Mouse (Mus musculus) G1E (cell line): ENCODE measurements at regions not wholly inside any gene's neighbourhood (a gene's known extent, or its start where the extent isn't known, plus 50 kb on each side); places are given as distances from the start of the nearest gene placed in this dataset.

Source experiments
- ATAC-seq: 2 replicates; pipeline ENCODE4 v1.8.0; 2016; ENCODE audit warnings: mild to moderate bottlenecking; ENCODE audit not compliant: insufficient number of reproducible peaks, poor library complexity, low FRiP score, severe bottlenecking; ENCODE audit errors: extremely low read depth
- DNase-seq: peaks from one replicate; pipeline ENCODE4 v3.0.0; 2012; ENCODE audit warnings: low spot score
- H3K27me3 ChIP-seq: 2 replicates; pipeline ENCODE4 v1.6.1; 2012; ENCODE audit warnings: mild to moderate bottlenecking, low read length, inconsistent platforms; ENCODE audit not compliant: insufficient read depth
- H3K36me3 ChIP-seq: replicated peaks from 2 replicates; pipeline ENCODE3; 2012; ENCODE audit warnings: mild to moderate bottlenecking, inconsistent platforms
- H3K4me1 ChIP-seq: 2 replicates; pipeline ENCODE4 v1.6.1; 2012; ENCODE audit warnings: low read depth, low read length, inconsistent platforms, mixed read lengths; ENCODE audit not compliant: insufficient read depth
- H3K4me3 ChIP-seq: 2 replicates; pipeline ENCODE4 v1.5.1; 2012; ENCODE audit warnings: low read depth, mild to moderate bottlenecking, inconsistent platforms, low read length, moderate library complexity, mixed read lengths
- H3K9me3 ChIP-seq: replicated peaks from 2 replicates; pipeline ENCODE4 v1.6.1; 2012; ENCODE audit warnings: inconsistent platforms
- CTCF ChIP-seq: IDR thresholded peaks from 2 replicates; pipeline ENCODE4 v1.5.1; 2012; ENCODE audit warnings: low read depth, low read length, inconsistent platforms, mixed read lengths
- GATA1 ChIP-seq: IDR thresholded peaks from 2 replicates; pipeline ENCODE4 v1.6.1; 2012; ENCODE audit warnings: borderline replicate concordance, low read length, inconsistent platforms, mixed read lengths
- GATA2 ChIP-seq: IDR thresholded peaks from 2 replicates; pipeline ENCODE4 v1.6.1; 2012; ENCODE audit warnings: low read depth, low read length, inconsistent platforms, borderline replicate concordance
- POLR2AphosphoS5 ChIP-seq: IDR thresholded peaks from 2 replicates; pipeline ENCODE4 v1.6.1; 2012; ENCODE audit warnings: low read depth, low read length, inconsistent platforms; ENCODE audit not compliant: insufficient replicate concordance
- TAL1 ChIP-seq: conservative IDR thresholded peaks from 2 replicates; pipeline ENCODE4 v1.6.1; 2012; ENCODE audit warnings: low read depth, low read length, inconsistent platforms, mixed read lengths

- H3K9me3 ChIP-seq = peaks cover 80% of the 10 kb centered on the region
- H3K27me3 ChIP-seq = no peaks in the 10 kb centered on the region
- DNase-seq (no peak), ATAC-seq (no peak)
- H3K4me1 ChIP-seq = no peaks in the 10 kb centered on the region
- TF ChIP-seq POLR2AphosphoS5 = no peak
- no peaks in the 10 kb centered on the region for H3K36me3 ChIP-seq
- H3K4me3 ChIP-seq = no peak overlapping the region
These were observed 271.0 kb upstream of the Sulf2 start for GRCm38 (mm10) chr2:166426457-166426856.

GRCm38 (mm10) chr2:166425141-166425540 is 269.7 kb upstream of the Sulf2 start:
- H3K9me3 ChIP-seq = peaks cover 87% of the 10 kb centered on the region
- no peaks in the 10 kb centered on the region for H3K27me3 ChIP-seq
- TF ChIP-seq GATA2 (no peak), GATA1 (no peak), TAL1 (no peak), POLR2AphosphoS5 (no peak), CTCF (no peak)
- ATAC-seq (no peak), DNase-seq (no peak)
- H3K36me3 ChIP-seq = no peaks in the 10 kb centered on the region
- no peak overlapping the region for H3K4me3 ChIP-seq
- H3K4me1 ChIP-seq = no peaks in the 10 kb centered on the region

GRCm38 (mm10) chr2:166423132-166423660 is 267.7 kb upstream of the Sulf2 start:
- TF ChIP-seq CTCF = no peak
- TF ChIP-seq GATA2 = no peak
- TF ChIP-seq POLR2AphosphoS5 = no peak
- no peak for TF ChIP-seq TAL1
- no peak for TF ChIP-seq GATA1
- DNase-seq (no peak), ATAC-seq (no peak)
- Histone ChIP-seq H3K4me3 (no peak overlapping the region), H3K9me3 (peaks cover 88% of the 10 kb centered on the region), H3K27me3 (no peaks in the 10 kb centered on the region), H3K36me3 (no peaks in the 10 kb centered on the region), H3K4me1 (no peaks in the 10 kb centered on the region)

- ATAC-seq (no peak), DNase-seq (no peak)
- TF ChIP-seq POLR2AphosphoS5 (no peak), GATA1 (no peak), CTCF (no peak), TAL1 (no peak), GATA2 (no peak)
These were observed 264.8 kb upstream of the Sulf2 start for GRCm38 (mm10) chr2:166420275-166420674.

GRCm38 (mm10) chr2:166419271-166419670 is 263.8 kb upstream of the Sulf2 start:
- ATAC-seq = no peak
- Histone ChIP-seq H3K4me3 (no peak overlapping the region), H3K9me3 (peaks cover 84% of the 10 kb centered on the region), H3K36me3 (no peaks in the 10 kb centered on the region), H3K27me3 (no peaks in the 10 kb centered on the region), H3K4me1 (no peaks in the 10 kb centered on the region)
- TF ChIP-seq GATA2 = no peak
- TF ChIP-seq POLR2AphosphoS5 = no peak
- no peak for TF ChIP-seq GATA1
- no peak for TF ChIP-seq TAL1
- no peak for TF ChIP-seq CTCF
- DNase-seq = no peak

More at GRCm38 (mm10) chr2:166420275-166420674, 264.8 kb upstream of the Sulf2 start:
- Histone ChIP-seq H3K4me3 (no peak overlapping the region), H3K27me3 (no peaks in the 10 kb centered on the region), H3K4me1 (no peaks in the 10 kb centered on the region), H3K9me3 (peaks cover 89% of the 10 kb centered on the region), H3K36me3 (no peaks in the 10 kb centered on the region)

- TF ChIP-seq GATA2 = no peak
- no peak for TF ChIP-seq POLR2AphosphoS5
- no peak for TF ChIP-seq CTCF
- no peak for TF ChIP-seq TAL1
- TF ChIP-seq GATA1 = no peak
- ATAC-seq = no peak
- DNase-seq = no peak
- Histone ChIP-seq H3K9me3 (peaks cover 82% of the 10 kb centered on the region), H3K36me3 (no peaks in the 10 kb centered on the region), H3K27me3 (no peaks in the 10 kb centered on the region), H3K4me3 (no peak overlapping the region), H3K4me1 (no peaks in the 10 kb centered on the region)
These were observed 262.8 kb upstream of the Sulf2 start for GRCm38 (mm10) chr2:166418279-166418678.

GRCm38 (mm10) chr2:166417628-166418027 is 262.2 kb upstream of the Sulf2 start:
- no peak for ATAC-seq
- Histone ChIP-seq H3K27me3 (no peaks in the 10 kb centered on the region), H3K9me3 (peaks cover 84% of the 10 kb centered on the region), H3K36me3 (no peaks in the 10 kb centered on the region), H3K4me3 (no peak overlapping the region), H3K4me1 (no peaks in the 10 kb centered on the region)
- no peak for DNase-seq
- TF ChIP-seq GATA1 (no peak), POLR2AphosphoS5 (no peak), GATA2 (no peak), TAL1 (no peak), CTCF (no peak)
